In genomic region chr16:4480616-4481265, GRCm38 (mm10) we compare ENCODE assay signal across 21 mouse cellular contexts.
A peak's percentile ranks its signal among the peaks of the same experiment; 100 is the strongest.
DNase-seq lines count a peak whose midpoint lies in the region; ATAC-seq lines count a peak whose summit lies in the region.
"Had no signal": no experiment of that assay in that cellular context is flagged by ENCODE, and none has a peak within 500 bp of the region (broad histone marks: within the 10 kb centered on the region; RNA-seq: fewer than 3 reads in every experiment).

No protein-coding gene starts in this region.

- H3K9ac ChIP-seq in forebrain, embryonic 16.5 days (replicated peaks; ENCODE audit: low read depth, low read length): no peak overlapping the region
- H3K9ac ChIP-seq in forebrain, embryonic 14.5 days (ENCODE audit: low read length): no peak overlapping the region
- H3K9ac ChIP-seq: heart, embryonic 13.5 days; hindbrain, embryonic 14.5 days; liver, embryonic 13.5 days had no signal

- no peaks in the 10 kb centered on the region for H3K27me3 ChIP-seq in forebrain, embryonic 16.5 days (replicated peaks; ENCODE audit: control insufficient read depth, insufficient read depth, low read length)
- H3K27me3 ChIP-seq in forebrain, embryonic 14.5 days (replicated peaks; ENCODE audit: control insufficient read depth, insufficient read depth, low read length): no peaks in the 10 kb centered on the region
- H3K27me3 ChIP-seq: heart, embryonic 13.5 days; liver, embryonic 13.5 days had no signal

- H3K4me1 ChIP-seq in forebrain, embryonic 16.5 days (replicated peaks; ENCODE audit: control insufficient read depth, insufficient read depth, low read length): peaks cover 3% of the 10 kb centered on the region; the same call in 1 of the 2 replicates
- no peaks in the 10 kb centered on the region for H3K4me1 ChIP-seq in forebrain, embryonic 14.5 days (ENCODE audit: control insufficient read depth, insufficient read depth, low read length)
- H3K4me1 ChIP-seq: embryonic facial prominence, embryonic 10.5 days; heart, embryonic 13.5 days had no signal

- H3K4me2 ChIP-seq in forebrain, embryonic 16.5 days (ENCODE audit: low read length): no peak overlapping the region
- no peak overlapping the region for H3K4me2 ChIP-seq in forebrain, embryonic 14.5 days (ENCODE audit: low read length)
- H3K4me2 ChIP-seq: heart, embryonic 13.5 days; hindbrain, embryonic 14.5 days; liver, embryonic 13.5 days; midbrain, embryonic 11.5 days had no signal

- H3K9me3 ChIP-seq in forebrain, embryonic 16.5 days (ENCODE audit: control insufficient read depth, low read length): no peaks in the 10 kb centered on the region
- no peaks in the 10 kb centered on the region for H3K9me3 ChIP-seq in forebrain, embryonic 14.5 days (replicated peaks; ENCODE audit: control insufficient read depth, low read length)
- H3K9me3 ChIP-seq: embryonic facial prominence, embryonic 10.5 days; heart, embryonic 13.5 days; liver, embryonic 13.5 days had no signal

- 74% methylated on average over 5 of the region's 5 CpGs for WGBS in forebrain, embryonic 16.5 days
- 79% methylated on average over 5 of the region's 5 CpGs for WGBS in forebrain, embryonic 14.5 days

- no peak for DNase-seq in forebrain, embryonic 14.5 days (ENCODE audit: low spot score)
- peak; percentile 32 for DNase-seq in layer of hippocampus, adult 9-11 months
- DNase-seq in layer of hippocampus, adult 11-12 months (ENCODE audit: low spot score): no peak
- DNase-seq in right cerebral cortex, postnatal 4 days: peak; percentile 19
- no peak for DNase-seq in right cerebral cortex, postnatal 25 days
- DNase-seq in gastrocnemius, postnatal 36 days: no peak
- DNase-seq: adrenal gland, postnatal 36 days; cerebellum, adult 8-10 months; gastrocnemius, postnatal 25 days; heart, adult 2 months; heart, postnatal 14 days; kidney, adult 2 months; liver, embryonic 13.5 days; lung, adult 2 months; lung, postnatal 14 days had no signal

- ATAC-seq in forebrain, embryonic 16.5 days: peak; percentile 45; the same call in 1 of the 2 replicates
- no peak for ATAC-seq in forebrain, embryonic 14.5 days

- intact Hi-C loops in gastrocnemius, postnatal 36 days (cut with DNase I): no loop called here

- no peak overlapping the region for H3K27ac ChIP-seq in forebrain, embryonic 16.5 days (ENCODE audit: low read length)
- no peak overlapping the region for H3K27ac ChIP-seq in forebrain, embryonic 14.5 days (ENCODE audit: low read depth, low read length)
- H3K27ac ChIP-seq: embryonic facial prominence, embryonic 10.5 days; heart, adult 2 months; heart, embryonic 13.5 days; hindbrain, embryonic 14.5 days; kidney, postnatal 0 days; liver, embryonic 13.5 days had no signal

- H3K4me3 ChIP-seq in forebrain, embryonic 16.5 days (replicated peaks; ENCODE audit: low read length): no peak overlapping the region
- no peak overlapping the region for H3K4me3 ChIP-seq in forebrain, embryonic 14.5 days (ENCODE audit: low read depth, low read length)
- H3K4me3 ChIP-seq: embryonic facial prominence, embryonic 10.5 days; heart, adult 2 months; heart, embryonic 13.5 days; liver, embryonic 13.5 days had no signal

- peaks cover 3% of the 10 kb centered on the region; the same call in 1 of the 2 replicates for H3K36me3 ChIP-seq in forebrain, embryonic 16.5 days (ENCODE audit: control insufficient read depth, insufficient read depth)
- peaks cover 14% of the 10 kb centered on the region; the same call in 1 of the 2 replicates for H3K36me3 ChIP-seq in forebrain, embryonic 14.5 days (ENCODE audit: control insufficient read depth, insufficient read depth, low read length)
- H3K36me3 ChIP-seq: liver, embryonic 13.5 days had no signal

Comparison
In these comparisons a context has a peak if more than half of its experiments do, and no peak if none do; other contexts are left out.
1. DNase-seq: peak in layer of hippocampus, adult 9-11 months (single experiment) and right cerebral cortex, postnatal 4 days (single experiment); none in forebrain, embryonic 14.5 days (single experiment), layer of hippocampus, adult 11-12 months (single experiment), right cerebral cortex, postnatal 25 days (single experiment) and gastrocnemius, postnatal 36 days (0 of 2).